Mouse (Mus musculus) limb, embryonic 14.5 days (tissue): ENCODE results near the gene Tgtp1. TPM values are rescaled to one million over a fixed set of nuclear protein-coding genes. Genes with fewer than 3 reads are reported as not detected.
"Not testable (repeated sequence)": the region's sequence is repeated elsewhere in the genome, so short reads cannot be mapped to it uniquely, and the experiment has no call there.

Experiments
- ATAC-seq: fragments of 200-750 bp; cut with Nextera tagmentation; 2 replicates; pipeline ENCODE4 v1.8.0; 2017; ENCODE audit warnings: low read depth, moderate number of reproducible peaks, moderate TSS enrichment; ENCODE audit not compliant: low FRiP score
- DNase-seq: peaks from one replicate; pipeline ENCODE4 v3.0.0-alpha.2; 2015; ENCODE audit warnings: low spot score
- H3K27ac ChIP-seq: fragments of 300-500 bp; sonication (generic); replicated peaks from 2 replicates; pipeline ENCODE4 v1.5.1; 2014; ENCODE audit warnings: low read depth, mild to moderate bottlenecking, low read length, moderate library complexity, mixed read lengths
- H3K27me3 ChIP-seq: fragments of 300-500 bp; sonication (generic); 2 replicates; pipeline ENCODE4 v1.6.1; 2014; ENCODE audit warnings: low read length, mixed read lengths; ENCODE audit not compliant: control insufficient read depth, insufficient read depth
- H3K36me3 ChIP-seq: fragments of 300-500 bp; sonication (generic); 2 replicates; pipeline ENCODE4 v1.6.1; 2014; ENCODE audit warnings: mild to moderate bottlenecking, low read length, moderate library complexity, mixed read lengths; ENCODE audit not compliant: control insufficient read depth, insufficient read depth
- H3K4me1 ChIP-seq: fragments of 300-500 bp; sonication (generic); 2 replicates; pipeline ENCODE4 v1.6.1; 2014; ENCODE audit warnings: antibody characterized with exemption, low read length, mixed read lengths; ENCODE audit not compliant: control insufficient read depth, insufficient read depth
- H3K4me2 ChIP-seq: fragments of 300-500 bp; sonication (generic); replicated peaks from 2 replicates; pipeline ENCODE4 v1.6.1; 2014; ENCODE audit warnings: low read depth, mild to moderate bottlenecking, low read length, moderate library complexity; ENCODE audit not compliant: severe bottlenecking
- H3K4me3 ChIP-seq: fragments of 300-500 bp; sonication (generic); replicated peaks from 2 replicates; pipeline ENCODE4 v1.5.1; 2014; ENCODE audit warnings: low read length
- H3K9ac ChIP-seq: fragments of 300-500 bp; sonication (generic); 2 replicates; pipeline ENCODE4 v1.6.1; 2014; ENCODE audit warnings: mild to moderate bottlenecking, low read depth, low read length, moderate library complexity; ENCODE audit not compliant: severe bottlenecking
- H3K9me3 ChIP-seq: fragments of 300-500 bp; sonication (generic); 2 replicates; pipeline ENCODE4 v1.6.1; 2016; ENCODE audit warnings: low read length; ENCODE audit not compliant: control insufficient read depth
- WGBS: fragments of 180-500 bp; shearing (Covaris S2); extraction: QIAGEN DNeasy Blood & Tissue Kit; methylation state at CpG from one replicate; pipeline ENCODE4 v1.1.7; 2014; 5-methylcytosine and 5-hydroxymethylcytosine counted together
- polyA plus RNA-seq, 2 experiments: library from polyadenylated mRNA; depleted of rRNA in 1 of 2; stranded (reverse) in 1 of 2; unstranded in 1 of 2; fragments of >200 nt; fragmentation: Nextera tagmentation in 1 of 2; extraction: Ambion mirVana in 1 of 2; gene quantifications; 2 replicates each; pipeline versions ENCODE4 v1.2.1 to v1.2.3; 2012 to 2014

The Tgtp1 gene
- polyA plus RNA-seq, 2 experiments, result 0.10 TPM; not detected in 1

GRCm38 (mm10) chr11:48988219-48988618 lies 5.8 kb downstream of the Tgtp1 start:
- not testable (repeated sequence) for H3K36me3 ChIP-seq, H3K4me1 ChIP-seq, H3K4me2 ChIP-seq, H3K9me3 ChIP-seq, H3K4me3 ChIP-seq, H3K27me3 ChIP-seq, H3K9ac ChIP-seq, ATAC-seq, DNase-seq, H3K27ac ChIP-seq
- WGBS, result 85% methylated on average over 2 of the region's 3 CpGs

- not testable (repeated sequence) for H3K27ac ChIP-seq, H3K27me3 ChIP-seq, H3K4me1 ChIP-seq, ATAC-seq, H3K4me2 ChIP-seq, H3K36me3 ChIP-seq, H3K9ac ChIP-seq, H3K9me3 ChIP-seq, H3K4me3 ChIP-seq, DNase-seq
- no CpG with 5 or more reads among the region's 3 CpGs for WGBS
These were observed 11.1 kb downstream of the Tgtp1 start for GRCm38 (mm10) chr11:48982848-48983247.

GRCm38 (mm10) chr11:48980052-48980451 lies 13.9 kb downstream of the Tgtp1 start:
- not testable (repeated sequence) for H3K4me1 ChIP-seq, H3K9me3 ChIP-seq, H3K27me3 ChIP-seq, H3K4me2 ChIP-seq, H3K36me3 ChIP-seq, DNase-seq, ATAC-seq, H3K4me3 ChIP-seq, H3K27ac ChIP-seq, H3K9ac ChIP-seq
- no CpG with 5 or more reads among the region's 5 CpGs for WGBS

GRCm38 (mm10) chr11:48979251-48979650 lies 14.7 kb downstream of the Tgtp1 start, which contains the start of gene 9930111J21Rik1:
Gene 9930111J21Rik1 (minus strand): TSS chr11:48979398.
- not testable (repeated sequence) for ATAC-seq, H3K9me3 ChIP-seq, H3K4me2 ChIP-seq, H3K27me3 ChIP-seq, H3K9ac ChIP-seq, H3K36me3 ChIP-seq, H3K4me3 ChIP-seq, DNase-seq, H3K27ac ChIP-seq, H3K4me1 ChIP-seq
- no CpG with 5 or more reads among the region's 3 CpGs for WGBS

GRCm38 (mm10) chr11:48978240-48978939 lies 15.6 kb downstream of the Tgtp1 start, which contains the start of gene Olfr56:
Gene Olfr56 (plus strand): TSS chr11:48978889.
- no CpG with 5 or more reads among the region's 1 CpGs for WGBS
- not testable (repeated sequence) for H3K4me2 ChIP-seq, H3K4me1 ChIP-seq, H3K36me3 ChIP-seq, H3K27me3 ChIP-seq, H3K4me3 ChIP-seq, H3K9me3 ChIP-seq, DNase-seq, H3K27ac ChIP-seq, H3K9ac ChIP-seq, ATAC-seq

- no CpG with 5 or more reads among the region's 1 CpGs for WGBS
- H3K27me3 ChIP-seq, result not testable (repeated sequence)
These were observed 19.3 kb downstream of the Tgtp1 start for GRCm38 (mm10) chr11:48974686-48975085.

GRCm38 (mm10) chr11:48946090-48946489 lies 47.9 kb downstream of the Tgtp1 start, which contains the start of gene Psme2b:
Gene Psme2b (minus strand): TSS chr11:48946190.
- H3K4me2 ChIP-seq, DNase-seq, ATAC-seq, H3K9me3 ChIP-seq, H3K27me3 ChIP-seq, H3K27ac ChIP-seq, H3K4me1 ChIP-seq, H3K4me3 ChIP-seq, H3K36me3 ChIP-seq, H3K9ac ChIP-seq: not testable (repeated sequence)
- WGBS, result 94% methylated on average over 6 of the region's 6 CpGs

More at GRCm38 (mm10) chr11:48974686-48975085, 19.3 kb downstream of the Tgtp1 start:
- H3K4me3 ChIP-seq, H3K9me3 ChIP-seq, H3K4me1 ChIP-seq, H3K36me3 ChIP-seq, H3K9ac ChIP-seq, ATAC-seq, H3K4me2 ChIP-seq, DNase-seq, H3K27ac ChIP-seq: not testable (repeated sequence)

- H3K4me3 ChIP-seq, H3K27me3 ChIP-seq, H3K36me3 ChIP-seq, ATAC-seq, H3K4me1 ChIP-seq, H3K4me2 ChIP-seq, H3K9ac ChIP-seq, DNase-seq, H3K9me3 ChIP-seq, H3K27ac ChIP-seq: not testable (repeated sequence)
These were observed 54.7 kb downstream of the Tgtp1 start for GRCm38 (mm10) chr11:48939286-48939685.
